Mouse (Mus musculus) embryonic facial prominence, embryonic 13.5 days (tissue): Measurements from ENCODE around the gene Kcnip2. TPM values are rescaled to one million over a fixed set of nuclear protein-coding genes. Genes with fewer than 3 reads are reported as not detected.

Experiments
- ATAC-seq: fragments of 200-750 bp; cut with Nextera tagmentation; 2 replicates; pipeline ENCODE4 v1.8.0; 2017; ENCODE audit warnings: low read depth; ENCODE audit not compliant: insufficient number of reproducible peaks, insufficient read depth, low FRiP score, low TSS enrichment
- H3K27ac ChIP-seq: fragments of 300-500 bp; sonication (generic); 2 replicates; pipeline ENCODE4 v1.5.1; 2015; ENCODE audit warnings: moderate library complexity, mild to moderate bottlenecking, inconsistent platforms
- H3K27me3 ChIP-seq: fragments of 300-500 bp; sonication (generic); 2 replicates; pipeline ENCODE4 v1.6.1; 2015; ENCODE audit warnings: mild to moderate bottlenecking, inconsistent platforms
- H3K36me3 ChIP-seq: fragments of 300-500 bp; sonication (generic); 2 replicates; pipeline ENCODE4 v1.6.1; 2015; ENCODE audit warnings: mild to moderate bottlenecking, inconsistent platforms
- H3K4me1 ChIP-seq: fragments of 300-500 bp; sonication (generic); 2 replicates; pipeline ENCODE4 v1.6.1; 2015; ENCODE audit warnings: inconsistent platforms
- H3K4me2 ChIP-seq: fragments of 300-500 bp; sonication (generic); 2 replicates; pipeline ENCODE4 v1.6.1; 2015; ENCODE audit warnings: moderate library complexity, mild to moderate bottlenecking, inconsistent platforms
- H3K4me3 ChIP-seq: fragments of 300-500 bp; sonication (generic); 2 replicates; pipeline ENCODE4 v1.5.1; 2015; ENCODE audit warnings: mild to moderate bottlenecking, inconsistent platforms
- H3K9ac ChIP-seq: fragments of 300-500 bp; sonication (generic); 2 replicates; pipeline ENCODE4 v1.6.1; 2015; ENCODE audit warnings: mild to moderate bottlenecking, inconsistent platforms
- H3K9me3 ChIP-seq: fragments of 300-500 bp; sonication (generic); 2 replicates; pipeline ENCODE4 v1.6.1; 2016; ENCODE audit warnings: inconsistent platforms
- WGBS: fragments of 180-500 bp; shearing (Covaris S2); methylation state at CpG from one replicate; pipeline ENCODE4 v1.1.7; 2015; ENCODE audit warnings: mixed read lengths; 5-methylcytosine and 5-hydroxymethylcytosine counted together
- polyA plus RNA-seq: library from polyadenylated mRNA; unstranded; fragments of >200 nt; fragmentation: Nextera tagmentation; extraction: Ambion mirVana; gene quantifications from 2 replicates; pipeline ENCODE4 v1.2.1, GENCODE M21; 2015

Gene Kcnip2
- polyA plus RNA-seq, 1 experiment from 2014 or later = 1.3 TPM

DNA sequence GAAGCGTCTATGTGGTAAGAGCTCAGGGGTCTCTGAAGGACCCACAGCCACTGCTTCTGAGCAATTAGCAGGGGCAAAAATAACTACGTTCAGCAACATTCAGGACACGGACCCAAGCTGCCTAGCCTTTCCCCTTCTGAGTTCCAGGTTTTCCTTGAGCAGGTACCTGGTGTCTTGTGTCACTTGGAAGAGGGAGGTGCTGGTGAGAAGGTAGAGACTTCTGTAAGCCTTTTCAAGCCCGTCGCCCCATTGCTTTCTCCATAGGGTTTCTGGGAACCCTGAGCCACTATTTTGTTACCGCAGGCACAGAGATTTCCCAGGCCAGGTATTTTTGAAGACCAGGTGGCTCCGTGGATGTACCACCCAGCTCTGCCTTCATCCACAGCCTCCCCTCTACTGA, 72.2 kb downstream of the Kcnip2 start:
- Histone ChIP-seq H3K4me3 (peak overlapping the region; percentile 49; the same call in 1 of the 2 replicates), H3K4me2 (peak overlapping the region; percentile 83; the same call in 1 of the 2 replicates), H3K4me1 (peaks cover 55% of the 10 kb centered on the region)

GRCm38 (mm10) chr19:45742984-45743575, 72.8 kb downstream of the Kcnip2 start:
- no peak overlapping the region for H3K27ac ChIP-seq
- H3K4me1 ChIP-seq = peaks cover 50% of the 10 kb centered on the region
- H3K4me2 ChIP-seq = peak overlapping the region; percentile 83
- peak overlapping the region; percentile 49 for H3K4me3 ChIP-seq
- 2% methylated on average over 20 of the region's 44 CpGs for WGBS
- H3K27me3 ChIP-seq = peaks cover 91% of the 10 kb centered on the region
- no peak for ATAC-seq
- H3K36me3 ChIP-seq = no peaks in the 10 kb centered on the region
- no peaks in the 10 kb centered on the region for H3K9me3 ChIP-seq
- H3K9ac ChIP-seq = no peak overlapping the region

More for the DNA sequence above, 72.2 kb downstream of the Kcnip2 start:
- H3K9me3 ChIP-seq = no peaks in the 10 kb centered on the region
- no peak overlapping the region for H3K27ac ChIP-seq
- H3K27me3 ChIP-seq = peaks cover 86% of the 10 kb centered on the region
- 13% methylated on average over 7 of the region's 7 CpGs for WGBS
- ATAC-seq = no peak
- H3K36me3 ChIP-seq = no peaks in the 10 kb centered on the region
- no peak overlapping the region for H3K9ac ChIP-seq

- H3K9ac ChIP-seq = peak within 1 kb of the TSS; percentile 59
- peaks cover 55% of the 10 kb centered on the region for H3K4me1 ChIP-seq
- ATAC-seq = no peak
- H3K27ac ChIP-seq = no peak within 1 kb of the TSS
- H3K4me2 ChIP-seq = peak within 1 kb of the TSS; percentile 83
- peak within 1 kb of the TSS; percentile 49 for H3K4me3 ChIP-seq
- 1% methylated on average over 45 of the region's 68 CpGs for WGBS
- H3K27me3 ChIP-seq = peaks cover 98% of the 10 kb centered on the region
- no peaks in the 10 kb centered on the region for H3K9me3 ChIP-seq
- no peaks in the 10 kb centered on the region for H3K36me3 ChIP-seq
These were observed 73.5 kb downstream of the Kcnip2 start, which contains the start of gene Fgf8 for GRCm38 (mm10) chr19:45742218-45742983. Gene Fgf8, minus strand, starts transcription at chr19:45742915.

Other genes with a start within 250 kb of the Kcnip2 start
- gene Fbxw4, start 155.7 kb downstream of the Kcnip2 start, polyA plus RNA-seq = 6.2 and 6.9 TPM in 2 replicates
- 1.6 and 2.5 TPM in 2 replicates for gene Fgf8, start 73.1 kb downstream of the Kcnip2 start, polyA plus RNA-seq
- 16.8 and 17.7 TPM in 2 replicates for gene Npm3, start 66.5 kb downstream of the Kcnip2 start, polyA plus RNA-seq
- 70.7 and 74.5 TPM in 2 replicates for gene Mgea5, start 32.2 kb downstream of the Kcnip2 start, polyA plus RNA-seq
- 22.3 TPM in 2 replicates for gene Armh3, start 182.4 kb upstream of the Kcnip2 start, polyA plus RNA-seq
- 7.3 and 7.4 TPM in 2 replicates for gene Hps6, start 187.4 kb upstream of the Kcnip2 start, polyA plus RNA-seq
- 33.2 and 38.8 TPM in 2 replicates for gene Pprc1, start 228.8 kb upstream of the Kcnip2 start, polyA plus RNA-seq
- 121 and 124 TPM in 2 replicates for gene Ldb1, start 229.2 kb upstream of the Kcnip2 start, polyA plus RNA-seq